In the genomic region with DNA sequence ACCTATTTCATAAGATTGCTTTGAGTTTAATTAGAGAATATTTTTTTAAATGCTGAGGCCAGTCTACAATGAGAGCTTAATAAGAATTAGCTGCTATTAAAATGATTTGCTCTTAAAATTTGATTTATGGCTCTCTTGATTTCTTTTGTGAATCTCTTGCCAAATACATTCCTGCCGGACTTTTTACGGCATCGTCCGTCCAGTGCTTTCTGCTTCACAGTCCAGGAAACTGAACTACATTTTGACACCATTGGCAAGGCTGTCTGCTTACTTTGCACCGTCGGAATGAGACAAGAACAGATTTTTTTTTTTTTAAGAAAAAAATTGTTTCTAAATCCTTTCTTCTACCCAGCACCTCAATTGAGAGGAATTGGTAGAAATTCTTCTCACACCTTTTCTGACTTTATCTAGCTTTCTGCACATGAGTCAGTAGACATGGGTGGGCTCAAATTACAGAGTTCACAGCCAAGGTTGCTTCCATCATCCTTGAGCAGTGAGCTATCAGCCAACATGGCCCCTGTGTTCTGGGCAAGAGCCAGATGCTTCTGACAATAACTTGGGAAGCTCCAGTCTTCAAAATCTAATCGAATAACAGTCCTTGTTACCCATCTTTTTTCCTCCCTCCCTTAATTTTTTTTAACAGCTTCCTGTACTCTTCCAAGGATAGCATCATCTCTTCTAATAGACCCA, we compare ENCODE assay signal across 28 mouse cellular contexts.
A peak's percentile ranks its signal among the peaks of the same experiment; 100 is the strongest.
DNase-seq lines count a peak whose midpoint lies in the region.
"Had no signal": no experiment of that assay in that cellular context is flagged by ENCODE, and none has a peak within 500 bp of the region (broad histone marks: within the 10 kb centered on the region; RNA-seq: fewer than 3 reads in every experiment).

No protein-coding gene starts in this region.

- H3K9me3 ChIP-seq in heart, embryonic 10.5 days: no peaks in the 10 kb centered on the region
- H3K9me3 ChIP-seq in limb, embryonic 10.5 days (replicated peaks): no peaks in the 10 kb centered on the region
- H3K9me3 ChIP-seq: embryonic facial prominence, embryonic 15.5 days; forebrain, embryonic 10.5 days; G1E; heart, embryonic 15.5 days; midbrain, embryonic 12.5 days had no signal

- peak; percentile 28 for DNase-seq in heart, adult 11 months
- no peak for DNase-seq in heart, embryonic 10.5 days (ENCODE audit: low spot score)
- peak; percentile 34 for DNase-seq in urinary bladder, postnatal 14 days (ENCODE audit: low spot score)
- no peak for DNase-seq in urinary bladder, postnatal 4 days (ENCODE audit: low spot score in 2 of 2)
- DNase-seq in kidney, postnatal 14 days: peak; percentile 56
- DNase-seq in limb, embryonic 10.5 days (ENCODE audit: low spot score): no peak
- no peak for DNase-seq in gastrocnemius, adult 8-10 months (ENCODE audit: low spot score in 2 of 2)
- DNase-seq: adrenal gland, adult 2 months; B cell, adult 2 months; cerebellum, adult 18-20 months; forebrain, postnatal 0 days; gastrocnemius, postnatal 25 days; heart, postnatal 36 days; left cerebral cortex, postnatal 4 days; liver; lung, postnatal 10 days; thymus, adult 2 months; thymus, postnatal 4 days had no signal

- 91% methylated on average over 7 of the region's 7 CpGs for WGBS in heart, embryonic 10.5 days
- WGBS in limb, embryonic 10.5 days: 91% methylated on average over 7 of the region's 7 CpGs

- H3K27me3 ChIP-seq in heart, embryonic 10.5 days (ENCODE audit: insufficient read depth, poor library complexity, severe bottlenecking): no peaks in the 10 kb centered on the region
- H3K27me3 ChIP-seq in limb, embryonic 10.5 days (ENCODE audit: low read depth, poor library complexity, severe bottlenecking): no peaks in the 10 kb centered on the region
- H3K27me3 ChIP-seq: CH12.LX; embryonic facial prominence, embryonic 15.5 days; heart, embryonic 15.5 days; midbrain, embryonic 12.5 days; Patski had no signal

- no peak overlapping the region for H3K4me3 ChIP-seq in heart, embryonic 10.5 days
- H3K4me3 ChIP-seq in limb, embryonic 10.5 days: no peak overlapping the region
- H3K4me3 ChIP-seq: embryonic facial prominence, embryonic 15.5 days; forebrain, embryonic 10.5 days; heart, embryonic 15.5 days; left cerebral cortex, adult 2 months; midbrain, embryonic 12.5 days had no signal

- no peaks in the 10 kb centered on the region for H3K36me3 ChIP-seq in heart, embryonic 10.5 days
- no peaks in the 10 kb centered on the region for H3K36me3 ChIP-seq in limb, embryonic 10.5 days
- H3K36me3 ChIP-seq: embryonic facial prominence, embryonic 15.5 days; forebrain, embryonic 10.5 days; G1E; heart, embryonic 15.5 days; midbrain, embryonic 12.5 days had no signal

- no peak overlapping the region for H3K27ac ChIP-seq in heart, embryonic 10.5 days
- H3K27ac ChIP-seq in limb, embryonic 10.5 days: no peak overlapping the region
- H3K27ac ChIP-seq: embryonic facial prominence, embryonic 15.5 days; forebrain, embryonic 10.5 days; heart, embryonic 15.5 days; hindbrain, embryonic 14.5 days; left cerebral cortex, adult 2 months; midbrain, embryonic 12.5 days; stomach, postnatal 0 days had no signal

- H3K4me1 ChIP-seq in heart, embryonic 10.5 days: no peaks in the 10 kb centered on the region
- H3K4me1 ChIP-seq in limb, embryonic 10.5 days: no peaks in the 10 kb centered on the region
- H3K4me1 ChIP-seq: embryonic facial prominence, embryonic 15.5 days; forebrain, embryonic 10.5 days; heart, embryonic 15.5 days; midbrain, embryonic 12.5 days had no signal

Comparison
In these comparisons a context has a peak if more than half of its experiments do, and no peak if none do; other contexts are left out.
1. DNase-seq: peak in heart, adult 11 months (single experiment), urinary bladder, postnatal 14 days (single experiment) and kidney, postnatal 14 days (single experiment); none in heart, embryonic 10.5 days (single experiment), urinary bladder, postnatal 4 days (0 of 2), limb, embryonic 10.5 days (single experiment) and gastrocnemius, adult 8-10 months (0 of 2).